Mouse (Mus musculus) midbrain, postnatal 0 days (tissue): ENCODE measurements around the gene Myt1l. TPM values are rescaled to one million over a fixed set of nuclear protein-coding genes. Genes with fewer than 3 reads are reported as not detected.

Experiments
- ATAC-seq: fragments of 200-750 bp; cut with Nextera tagmentation; 2 replicates; pipeline ENCODE4 v1.8.0; 2017; ENCODE audit warnings: moderate number of reproducible peaks, mild to moderate bottlenecking, moderate TSS enrichment, moderate library complexity; ENCODE audit not compliant: low FRiP score
- DNase-seq: peaks from one replicate; pipeline ENCODE4 v3.0.0-alpha.2; 2015; ENCODE audit warnings: low spot score
- H3K27ac ChIP-seq: fragments of 300-500 bp; sonication (generic); 2 replicates; pipeline ENCODE4 v1.5.1; 2014; ENCODE audit warnings: low read depth, mild to moderate bottlenecking, low read length, mixed read lengths
- H3K27me3 ChIP-seq: fragments of 300-500 bp; sonication (generic); 2 replicates; pipeline ENCODE4 v1.6.1; 2014; ENCODE audit warnings: low read length, control low read depth, mixed read lengths; ENCODE audit not compliant: insufficient read depth
- H3K36me3 ChIP-seq: fragments of 300-500 bp; sonication (generic); 2 replicates; pipeline ENCODE4 v1.6.1; 2014; ENCODE audit warnings: low read length, control low read depth, mixed read lengths; ENCODE audit not compliant: insufficient read depth
- H3K4me1 ChIP-seq: fragments of 300-500 bp; sonication (generic); 2 replicates; pipeline ENCODE4 v1.6.1; 2014; ENCODE audit warnings: mild to moderate bottlenecking, control low read depth, antibody characterized with exemption, low read length, mixed read lengths; ENCODE audit not compliant: insufficient read depth
- H3K4me2 ChIP-seq: fragments of 300-500 bp; sonication (generic); 2 replicates; pipeline ENCODE4 v1.6.1; 2014; ENCODE audit warnings: low read depth, mild to moderate bottlenecking, low read length, mixed read lengths; ENCODE audit not compliant: poor library complexity, severe bottlenecking
- H3K4me3 ChIP-seq: fragments of 300-500 bp; sonication (generic); 2 replicates; pipeline ENCODE4 v1.5.1; 2014; ENCODE audit warnings: low read depth, mild to moderate bottlenecking, low read length, moderate library complexity
- H3K9ac ChIP-seq: fragments of 300-500 bp; sonication (generic); replicated peaks from 2 replicates; pipeline ENCODE4 v1.6.1; 2014; ENCODE audit warnings: mild to moderate bottlenecking, low read length, moderate library complexity, mixed read lengths; ENCODE audit not compliant: poor library complexity, severe bottlenecking
- H3K9me3 ChIP-seq: fragments of 300-500 bp; sonication (generic); 2 replicates; pipeline ENCODE4 v1.6.1; 2016; ENCODE audit warnings: low read length, control low read depth
- CTCF ChIP-seq: IDR thresholded peaks from 2 replicates; pipeline ENCODE4 v1.5.1; 2016; ENCODE audit warnings: antibody characterized with exemption, mild to moderate bottlenecking
- WGBS: fragments of 180-500 bp; shearing (Covaris S2); extraction: QIAGEN DNeasy Blood & Tissue Kit; methylation state at CpG from one replicate; pipeline ENCODE4 v1.1.7; 2014; 5-methylcytosine and 5-hydroxymethylcytosine counted together
- polyA plus RNA-seq: library from polyadenylated mRNA; unstranded; fragments of >200 nt; fragmentation: Nextera tagmentation; extraction: Ambion mirVana; gene quantifications from 2 replicates; pipeline ENCODE4 v1.2.1, GENCODE M21; 2015
- total RNA-seq: library from RNA; depleted of rRNA; stranded (reverse); fragments of >200 nt; gene quantifications from 2 replicates; pipeline ENCODE4 v1.2.3, GENCODE M21; 2014

Myt1l gene
- total and polyA plus RNA-seq, 2 experiments from 2014 or later: 104 to 223 TPM

DNA sequence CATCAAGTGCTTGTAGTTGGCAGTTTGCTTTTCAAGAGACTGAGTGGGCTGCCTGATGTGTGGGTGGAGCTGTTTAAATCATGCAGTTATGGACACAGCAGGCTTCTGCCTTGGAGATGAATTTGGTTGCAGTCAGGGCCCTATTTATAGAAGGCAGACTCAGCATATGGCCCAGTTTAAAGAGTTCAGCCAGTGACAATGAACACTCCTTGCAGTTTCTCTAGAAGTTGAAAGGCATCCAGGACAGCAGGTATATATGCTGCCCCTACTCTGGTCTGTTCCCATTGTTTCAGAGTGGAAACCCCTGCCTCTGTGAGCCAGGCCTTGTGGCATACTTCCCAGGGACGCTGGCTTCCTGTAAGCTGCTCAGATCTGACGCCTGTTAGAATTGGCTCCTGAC lies 167.0 kb downstream of the Myt1l start:
- Histone ChIP-seq H3K4me3 (no peak overlapping the region), H3K27me3 (no peaks in the 10 kb centered on the region), H3K4me2 (no peak overlapping the region), H3K4me1 (peaks cover 33% of the 10 kb centered on the region), H3K27ac (peak overlapping the region; percentile 57), H3K9ac (no peak overlapping the region), H3K9me3 (no peaks in the 10 kb centered on the region), H3K36me3 (no peaks in the 10 kb centered on the region)
- no peak for TF ChIP-seq CTCF
- ATAC-seq (no peak), DNase-seq (peak; percentile 51)
- WGBS: 33% methylated on average over 2 of the region's 2 CpGs

DNA sequence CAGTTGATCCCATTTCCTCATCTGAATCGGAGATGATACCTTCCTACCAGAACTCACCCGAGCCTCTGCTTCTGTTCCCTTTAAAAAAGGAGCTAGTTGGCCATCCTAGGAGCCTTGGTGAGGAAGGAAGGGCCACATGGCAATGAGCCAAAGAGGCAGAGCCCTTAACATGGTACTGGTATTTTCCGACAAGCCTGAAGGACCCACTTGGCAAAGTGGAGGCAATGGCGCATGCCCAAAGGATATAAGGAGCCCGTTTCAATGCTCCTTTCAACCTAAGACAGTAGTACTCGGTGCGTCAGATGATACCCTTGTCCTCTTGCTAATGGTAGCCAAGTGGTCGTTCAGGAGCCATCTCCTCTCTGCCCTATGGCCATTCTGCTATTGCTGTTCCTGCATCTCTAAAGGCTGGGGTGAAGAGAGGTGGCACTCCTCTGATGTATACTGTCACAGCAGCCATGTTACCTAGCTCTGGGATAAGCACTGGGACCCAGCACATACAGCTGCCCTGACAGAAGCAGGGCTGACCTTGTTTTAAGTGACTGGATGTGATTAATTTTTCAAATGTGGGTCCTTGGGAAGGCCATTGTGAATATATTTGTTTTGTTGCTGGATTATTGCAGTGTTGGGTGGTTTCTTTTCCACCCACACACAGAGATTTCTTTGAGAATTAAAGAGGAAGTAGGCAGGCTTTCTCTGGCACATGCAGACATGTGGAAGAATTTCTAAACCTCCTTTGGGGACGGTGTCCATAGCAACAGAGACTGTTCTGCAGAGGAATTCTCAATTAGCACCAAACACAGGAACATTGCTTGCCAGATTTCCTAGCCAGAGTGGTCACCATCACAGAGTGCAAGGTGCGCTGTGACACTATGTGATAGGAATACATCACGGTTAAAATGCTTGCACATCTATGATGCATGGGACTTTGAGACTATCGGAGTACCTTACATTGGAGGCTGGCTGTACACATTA lies 169.6 kb downstream of the Myt1l start:
- WGBS: 49% methylated on average over 12 of the region's 12 CpGs
- Histone ChIP-seq H3K27me3 (no peaks in the 10 kb centered on the region), H3K36me3 (no peaks in the 10 kb centered on the region), H3K9me3 (no peaks in the 10 kb centered on the region), H3K9ac (no peak overlapping the region), H3K4me3 (no peak overlapping the region), H3K4me1 (peaks cover 46% of the 10 kb centered on the region), H3K27ac (peak overlapping the region; percentile 89), H3K4me2 (no peak overlapping the region)
- ATAC-seq: peak; percentile 78
- peak; percentile 92 for DNase-seq
- TF ChIP-seq CTCF: no peak

DNA sequence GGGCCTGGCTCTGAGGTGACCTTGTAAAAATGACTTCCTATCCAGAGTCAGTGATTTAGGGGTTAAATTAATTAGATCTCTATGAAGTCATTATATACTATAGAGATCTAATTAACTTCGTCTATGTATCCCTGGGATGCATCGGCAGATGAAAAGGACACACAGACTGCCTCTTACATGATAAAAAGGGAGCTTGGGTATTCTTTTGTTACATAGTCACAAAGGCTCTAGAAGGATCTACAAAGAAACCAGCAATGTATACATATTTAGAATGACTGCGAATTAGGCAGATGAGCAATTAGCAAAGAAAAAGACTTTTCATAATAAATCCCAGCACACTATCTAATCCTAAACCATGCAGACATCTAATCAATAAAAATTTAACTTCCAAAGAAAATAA lies 170.4 kb downstream of the Myt1l start:
- Histone ChIP-seq H3K4me3 (no peak overlapping the region), H3K36me3 (no peaks in the 10 kb centered on the region), H3K27me3 (no peaks in the 10 kb centered on the region), H3K9me3 (no peaks in the 10 kb centered on the region), H3K4me1 (peaks cover 52% of the 10 kb centered on the region), H3K9ac (no peak overlapping the region; the same call in 1 of the 2 replicates), H3K4me2 (no peak overlapping the region), H3K27ac (peak overlapping the region; percentile 89)
- no peak for ATAC-seq
- 17% methylated on average over 3 of the region's 3 CpGs for WGBS
- DNase-seq: peak; percentile 13
- TF ChIP-seq CTCF: no peak

DNA sequence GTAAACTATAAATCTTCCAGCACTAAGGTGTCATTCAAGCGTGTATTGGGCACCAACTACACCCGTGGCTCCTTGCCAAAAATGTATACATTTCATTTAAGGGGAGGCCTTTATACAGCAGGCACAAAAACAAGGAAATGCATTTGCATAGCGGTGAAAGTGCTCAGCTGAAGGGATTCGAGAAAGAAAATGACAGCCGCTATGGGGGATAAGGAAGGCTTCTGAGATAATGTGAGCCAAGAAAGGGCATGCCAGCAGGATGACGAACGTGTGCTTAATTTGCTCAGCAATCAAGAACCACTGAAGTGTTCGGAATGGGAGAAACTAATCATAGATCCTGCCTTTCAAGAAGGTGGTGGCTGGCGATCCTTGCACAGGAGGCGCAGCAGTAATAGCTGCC lies 170.8 kb downstream of the Myt1l start:
- Histone ChIP-seq H3K27me3 (no peaks in the 10 kb centered on the region), H3K9ac (no peak overlapping the region; the same call in 1 of the 2 replicates), H3K27ac (peak overlapping the region; percentile 89), H3K36me3 (no peaks in the 10 kb centered on the region), H3K4me1 (peaks cover 52% of the 10 kb centered on the region), H3K9me3 (no peaks in the 10 kb centered on the region), H3K4me2 (no peak overlapping the region), H3K4me3 (no peak overlapping the region)
- WGBS: 11% methylated on average over 10 of the region's 10 CpGs
- DNase-seq (peak; percentile 81), ATAC-seq (no peak)
- TF ChIP-seq CTCF: no peak

DNA sequence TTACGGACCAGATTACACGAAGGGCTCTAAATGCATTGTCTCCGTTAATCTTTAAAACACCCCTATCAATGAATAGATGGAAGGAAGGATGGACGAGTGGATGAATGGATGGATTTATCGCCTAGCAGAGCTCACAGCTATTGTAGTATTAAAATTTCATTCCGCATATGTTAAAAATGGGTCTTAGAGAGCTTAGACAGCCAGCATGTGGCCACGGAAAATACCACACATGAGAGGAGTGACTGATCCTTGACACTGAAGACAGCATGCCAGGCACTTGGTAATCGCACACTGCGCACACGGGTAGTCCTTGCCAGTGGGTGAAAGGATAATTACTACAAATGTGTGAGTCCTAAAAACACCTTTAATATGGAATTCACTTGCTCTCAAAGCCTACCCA lies 171.2 kb downstream of the Myt1l start:
- Histone ChIP-seq H3K36me3 (no peaks in the 10 kb centered on the region), H3K27ac (peak overlapping the region; percentile 89), H3K27me3 (no peaks in the 10 kb centered on the region), H3K9me3 (no peaks in the 10 kb centered on the region), H3K4me2 (no peak overlapping the region), H3K9ac (no peak overlapping the region), H3K4me1 (peaks cover 52% of the 10 kb centered on the region), H3K4me3 (no peak overlapping the region)
- DNase-seq (peak; percentile 19), ATAC-seq (no peak)
- no peak for TF ChIP-seq CTCF
- 9% methylated on average over 10 of the region's 10 CpGs for WGBS

DNA sequence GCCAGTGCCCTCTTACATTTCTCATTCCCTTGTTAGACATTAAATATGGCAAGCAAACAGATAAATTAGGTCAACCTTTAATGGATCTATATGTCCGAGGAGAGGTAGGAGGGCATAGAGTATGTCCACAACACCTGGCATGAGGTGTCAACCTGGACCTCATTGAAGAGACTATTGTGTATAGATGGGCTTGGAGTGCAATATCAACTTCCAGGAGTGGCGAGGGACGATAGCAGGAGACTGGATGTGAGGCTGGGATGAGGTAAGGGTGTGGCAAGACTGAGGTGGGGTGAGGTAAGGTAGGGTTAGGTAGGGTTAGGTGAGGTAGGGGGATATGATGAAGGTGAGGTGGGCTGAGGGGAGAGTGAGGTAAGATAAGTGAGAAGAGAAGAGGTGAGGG lies 171.8 kb downstream of the Myt1l start:
- Histone ChIP-seq H3K4me2 (no peak overlapping the region), H3K9ac (no peak overlapping the region), H3K27me3 (no peaks in the 10 kb centered on the region), H3K4me3 (no peak overlapping the region), H3K9me3 (no peaks in the 10 kb centered on the region), H3K4me1 (peaks cover 46% of the 10 kb centered on the region), H3K27ac (peak overlapping the region; percentile 89), H3K36me3 (no peaks in the 10 kb centered on the region)
- no peak for ATAC-seq
- DNase-seq: no peak
- no peak for TF ChIP-seq CTCF
- WGBS: 89% methylated on average over 3 of the region's 3 CpGs
